Mouse (Mus musculus): ENCODE data around the gene Pef1.
A peak's percentile ranks its signal among the peaks of the same experiment; 100 is the strongest.

Gene Pef1

DNA sequence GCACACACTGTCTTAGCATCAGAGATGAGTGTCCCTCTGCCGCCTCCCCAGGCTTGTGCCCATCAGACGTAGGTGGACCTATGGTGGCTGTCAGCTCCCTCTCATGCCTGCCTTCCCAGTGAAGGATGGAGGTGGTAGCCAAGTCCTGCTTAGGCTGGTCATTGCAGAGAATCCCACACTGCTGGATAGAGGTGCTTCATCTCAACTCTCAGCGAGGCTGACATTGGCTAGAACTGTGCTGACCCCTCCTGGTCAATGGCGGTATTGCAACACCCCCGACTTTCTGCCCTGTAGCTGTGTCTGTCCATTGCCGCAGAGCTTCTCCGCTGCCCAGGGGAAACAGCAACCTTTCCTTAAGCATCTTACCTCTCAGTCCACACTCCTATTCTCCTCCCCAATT, 15.1 kb upstream of the Pef1 start:
- peak; percentile 97 for DNase-seq (ENCODE audit: low spot score in 2 of 2)

DNA sequence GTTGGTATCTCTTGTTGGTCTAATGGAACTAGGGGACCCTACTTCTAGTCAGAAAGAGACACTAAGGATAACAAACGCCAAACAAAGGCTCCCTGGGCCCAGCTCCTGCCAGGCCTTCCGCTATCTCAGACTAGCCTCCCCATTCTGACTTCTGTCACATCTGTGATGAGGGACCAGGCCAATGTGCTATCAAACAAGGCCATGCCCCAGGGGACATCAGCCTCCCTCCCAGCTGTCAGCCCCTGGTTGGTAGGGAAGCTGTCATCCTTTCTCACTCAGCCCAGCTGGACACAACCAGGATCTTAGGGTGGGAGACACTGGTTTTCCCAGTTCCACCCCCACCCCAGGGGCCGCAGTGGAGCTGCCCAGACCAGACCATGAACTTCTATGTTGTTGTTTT, 7.2 kb upstream of the Pef1 start:
- DNase-seq (ENCODE audit: low spot score in 2 of 2) = no peak

- DNase-seq (ENCODE audit: low spot score in 2 of 2) = no peak
Measured at GRCm38 (mm10) chr4:130101183-130101582, 1.2 kb upstream of the Pef1 start.

DNA sequence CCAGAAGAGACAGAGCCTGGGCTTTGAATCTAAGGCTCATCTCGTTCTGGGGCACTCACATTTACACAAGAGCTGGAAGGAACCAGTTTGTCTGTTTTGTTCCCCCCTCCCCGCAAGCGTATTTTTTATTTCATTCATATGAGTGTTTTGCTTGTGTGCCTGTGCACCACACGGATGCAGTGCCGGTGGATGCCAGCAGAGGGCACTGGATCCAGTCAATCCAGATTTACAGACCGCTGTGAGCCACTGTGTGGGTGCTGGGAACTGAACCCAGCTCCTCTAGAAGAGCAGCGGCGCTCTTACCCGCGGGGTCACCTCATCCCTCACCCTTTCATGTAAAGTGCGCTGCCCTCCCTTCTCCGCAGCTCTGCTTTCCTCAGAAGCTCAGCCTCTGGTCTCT, 1.3 kb downstream of the Pef1 start:
- no peak for DNase-seq (ENCODE audit: low spot score in 2 of 2)

- DNase-seq (ENCODE audit: low spot score in 2 of 2) = no peak
Measured at GRCm38 (mm10) chr4:130104584-130104983, 2.2 kb downstream of the Pef1 start.

- DNase-seq (ENCODE audit: low spot score in 2 of 2) = no peak
Measured at GRCm38 (mm10) chr4:130107065-130107443, 4.7 kb downstream of the Pef1 start.

GRCm38 (mm10) chr4:130107444-130108131, 5.2 kb downstream of the Pef1 start:
- DNase-seq (ENCODE audit: low spot score in 2 of 2) = peak; percentile 100

GRCm38 (mm10) chr4:130108929-130109328, 6.6 kb downstream of the Pef1 start:
- no peak for DNase-seq (ENCODE audit: low spot score in 2 of 2)

GRCm38 (mm10) chr4:130109666-130110065, 7.3 kb downstream of the Pef1 start:
- DNase-seq (ENCODE audit: low spot score in 2 of 2) = no peak

DNA sequence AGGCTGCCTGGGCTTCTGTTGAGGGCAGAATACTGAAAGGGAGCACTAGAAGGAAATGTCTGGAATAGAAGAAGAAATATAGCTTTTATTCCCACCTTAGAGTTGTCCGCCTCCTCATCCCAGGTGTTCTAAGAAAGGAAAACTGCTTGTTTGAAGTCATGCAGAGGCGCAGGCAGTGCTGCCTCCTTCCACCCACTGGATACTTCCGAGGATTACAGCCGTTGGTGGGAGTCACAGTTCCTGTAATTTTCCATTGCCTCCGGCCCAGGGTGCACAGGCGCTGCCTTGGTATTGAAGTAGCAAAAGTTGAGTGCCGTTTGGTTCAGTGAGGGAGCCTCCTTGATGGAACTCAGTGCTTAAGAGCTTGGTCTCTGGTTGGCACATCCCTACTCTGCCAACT, 7.7 kb downstream of the Pef1 start:
- DNase-seq (ENCODE audit: low spot score in 2 of 2) = peak; percentile 44 to 63

DNA sequence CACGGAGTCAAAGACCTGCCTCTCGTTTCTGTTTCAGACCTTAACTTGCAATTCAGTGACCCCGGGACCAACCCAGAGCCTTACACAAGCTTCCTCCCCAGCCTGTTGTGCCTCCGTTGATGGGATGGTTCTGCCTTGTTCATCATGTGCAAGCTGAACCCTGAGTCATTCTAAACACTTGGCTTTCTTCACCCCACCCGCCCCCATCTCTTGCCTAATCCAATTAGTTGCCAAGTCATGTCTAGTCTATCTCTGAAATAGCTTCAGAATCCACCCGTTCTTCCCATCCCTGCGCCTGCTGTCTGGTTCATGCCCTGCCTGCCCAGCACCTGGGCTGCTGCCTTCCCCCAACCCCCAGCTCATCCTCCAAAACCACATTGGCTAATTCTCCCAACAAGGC, 9.9 kb downstream of the Pef1 start:
- peak; percentile 26 to 44 for DNase-seq (ENCODE audit: low spot score in 2 of 2)

- no peak for DNase-seq (ENCODE audit: low spot score in 2 of 2)
Measured at GRCm38 (mm10) chr4:130112732-130113131, 10.4 kb downstream of the Pef1 start.

DNA sequence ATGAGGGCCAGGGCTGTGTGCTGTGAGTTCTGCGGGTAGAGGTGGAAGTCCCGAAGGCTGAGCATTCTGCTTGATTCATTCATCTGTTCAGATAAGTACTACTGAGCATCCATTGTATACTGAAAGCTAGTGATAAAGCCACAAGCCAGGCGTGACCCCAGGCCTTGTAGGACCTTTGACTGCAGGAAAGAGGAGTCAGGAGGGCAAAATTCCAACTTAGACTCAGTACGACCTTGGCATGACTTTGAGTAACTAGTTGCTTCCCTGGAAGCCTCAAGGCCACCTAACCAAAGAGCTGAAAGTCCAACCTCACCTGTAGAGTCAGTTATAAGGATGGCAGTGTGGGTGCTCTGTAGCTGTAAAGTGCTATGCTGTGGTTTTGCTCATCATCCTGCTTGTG, 18.4 kb downstream of the Pef1 start:
- DNase-seq (ENCODE audit: low spot score in 2 of 2) = no peak

DNA sequence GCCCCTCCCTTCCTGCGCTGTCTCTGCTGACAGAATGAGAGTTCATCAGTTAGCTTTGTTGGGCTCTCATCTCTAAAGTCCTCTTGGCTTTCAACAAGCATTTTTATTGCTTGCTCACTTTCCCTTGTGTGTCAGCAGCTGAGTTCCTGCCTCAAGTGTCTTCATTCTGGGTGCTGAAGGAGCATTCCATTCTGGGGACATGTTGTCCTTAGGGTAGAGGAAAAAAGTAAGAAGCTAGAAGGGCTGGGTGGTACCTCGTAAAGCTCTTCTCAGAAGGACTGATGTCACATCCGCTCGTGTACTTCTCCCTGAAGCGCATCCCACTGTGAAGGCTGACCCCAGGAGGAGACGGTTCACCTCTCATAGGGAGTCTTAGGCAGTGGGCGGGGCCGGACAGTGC, 19.2 kb downstream of the Pef1 start:
- DNase-seq (ENCODE audit: low spot score in 2 of 2) = no peak

DNA sequence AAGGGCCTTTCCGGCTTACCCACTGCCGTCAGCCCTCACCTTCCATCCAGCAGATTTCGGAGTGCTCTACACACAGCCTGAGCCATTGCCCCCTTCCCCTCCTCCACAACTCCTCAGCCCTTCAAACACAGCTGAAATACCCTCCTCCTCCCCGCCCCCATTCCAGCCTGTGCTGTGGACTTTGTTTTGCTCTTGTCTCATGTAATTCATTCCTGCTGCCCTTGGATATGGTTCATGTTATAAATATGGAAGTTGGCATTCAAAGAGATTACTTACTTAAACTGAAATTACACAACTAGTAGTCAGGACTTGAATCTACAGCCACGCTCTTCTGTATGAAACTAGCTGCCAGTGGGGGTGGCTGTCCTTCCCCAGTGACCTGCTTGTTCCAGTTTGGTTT, 20.7 kb downstream of the Pef1 start:
- DNase-seq (ENCODE audit: low spot score in 2 of 2) = no peak

GRCm38 (mm10) chr4:130124110-130124509, 21.8 kb downstream of the Pef1 start:
- DNase-seq (ENCODE audit: low spot score in 2 of 2) = no peak

DNA sequence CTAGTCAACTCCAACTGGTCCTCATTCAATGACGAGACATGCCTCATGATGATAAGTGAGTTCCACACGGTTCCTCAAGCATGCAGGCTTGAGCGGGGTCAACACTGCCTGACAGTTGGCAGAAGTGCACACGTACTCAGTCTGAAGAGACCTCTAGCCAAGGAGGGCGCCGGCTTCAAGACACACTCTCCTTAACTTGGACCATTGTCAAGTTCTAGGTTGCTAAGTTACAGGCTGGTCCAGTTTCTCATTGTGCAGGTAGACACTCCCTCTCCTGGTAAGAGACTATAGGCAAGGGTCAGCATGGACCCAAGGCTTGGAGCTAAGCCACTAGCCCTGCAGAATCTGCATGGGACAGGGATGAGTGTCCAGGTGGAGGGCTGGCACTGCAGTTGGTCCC, 22.8 kb downstream of the Pef1 start:
- DNase-seq (ENCODE audit: low spot score in 2 of 2) = no peak

- DNase-seq (ENCODE audit: low spot score in 2 of 2) = no peak
Measured at GRCm38 (mm10) chr4:130125935-130126334, 23.6 kb downstream of the Pef1 start.

GRCm38 (mm10) chr4:130128907-130129306, 26.5 kb downstream of the Pef1 start:
- DNase-seq (ENCODE audit: low spot score in 2 of 2) = no peak

- no peak for DNase-seq (ENCODE audit: low spot score in 2 of 2)
Measured at GRCm38 (mm10) chr4:130130082-130130481, 27.7 kb downstream of the Pef1 start.

- DNase-seq (ENCODE audit: low spot score in 2 of 2) = no peak
Measured at GRCm38 (mm10) chr4:130130641-130131350, 28.4 kb downstream of the Pef1 start.

DNA sequence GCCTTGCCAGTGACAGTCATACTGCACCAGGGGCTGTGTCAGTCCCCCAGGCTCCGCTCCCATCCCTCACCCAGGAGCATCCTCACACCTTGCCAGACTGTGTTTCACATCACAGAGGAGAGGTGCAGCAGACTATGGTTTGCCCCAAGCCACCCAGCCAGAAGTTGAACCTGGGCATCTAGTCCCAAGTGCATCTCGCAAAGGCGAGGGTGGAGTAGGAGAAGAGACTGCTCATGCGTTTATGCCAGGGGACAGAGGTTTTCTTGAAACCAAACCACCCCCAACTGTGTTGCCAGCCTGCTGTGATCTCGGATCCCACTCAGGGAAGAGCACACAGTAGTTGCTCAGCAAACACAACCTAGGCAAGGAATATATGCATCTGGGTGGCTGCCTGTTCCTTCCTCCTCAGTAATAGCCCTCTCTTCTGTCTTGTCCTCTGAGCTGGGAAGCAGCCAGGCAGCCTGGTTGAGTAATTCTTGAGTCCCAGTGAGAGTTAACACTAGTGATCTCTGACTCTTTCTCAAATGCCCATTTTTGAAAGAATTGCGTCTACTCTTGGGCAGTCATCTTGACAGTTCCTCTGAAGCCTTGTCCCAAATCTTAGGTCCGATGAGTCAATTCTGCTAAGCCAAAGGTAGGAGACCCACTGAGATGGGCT, 29.2 kb downstream of the Pef1 start:
- DNase-seq (ENCODE audit: low spot score in 2 of 2) = no peak

DNA sequence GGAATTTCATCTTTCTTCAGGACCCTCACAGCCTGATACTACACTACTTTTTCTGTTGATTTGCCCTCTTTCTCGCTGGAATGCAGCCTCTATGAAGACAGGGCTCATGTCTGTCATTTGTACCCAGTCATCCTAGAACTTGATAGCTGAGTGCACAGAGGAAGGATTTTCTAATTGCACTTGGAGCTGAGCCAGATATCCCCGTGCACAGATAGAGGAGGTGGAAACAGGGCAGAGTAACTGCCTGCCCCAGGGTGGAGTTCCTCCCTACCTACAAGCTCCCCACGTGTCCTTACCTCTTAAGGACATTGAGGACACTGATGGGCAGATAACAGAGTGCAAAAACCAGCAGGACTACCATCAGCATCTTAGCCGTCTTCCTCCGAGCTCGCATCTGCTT, 31.0 kb downstream of the Pef1 start:
- DNase-seq (ENCODE audit: low spot score in 2 of 2) = no peak

Data from right cerebral cortex, adult 2 months (tissue).